Mouse (Mus musculus): ENCODE measurements around the gene Abat.

- TF ChIP-seq POLR2A (IDR thresholded peaks at IDR 0.05; ENCODE audit: control insufficient read depth, extremely low read depth, insufficient read depth, low read length, poor library complexity) (no peak), CTCF (IDR thresholded peaks at IDR 0.05; ENCODE audit: borderline replicate concordance, control insufficient read depth, extremely low read depth, insufficient read depth, low read length, poor library complexity) (no peak)
Measured at GRCm38 (mm10) chr16:8663606-8664539, 150.6 kb downstream of the Abat start.

All from thymus, adult 2 months (tissue).